Mouse (Mus musculus): ENCODE data around the gene Edc3. TPM values are rescaled to one million over a fixed set of nuclear protein-coding genes. Genes with fewer than 3 reads are reported as not detected.

The Edc3 gene
- polyA plus RNA-seq (2016; fragmentation: Nextera tagmentation; extraction: Ambion mirVana), result 39.4 and 40.2 TPM in 2 replicates

DNA sequence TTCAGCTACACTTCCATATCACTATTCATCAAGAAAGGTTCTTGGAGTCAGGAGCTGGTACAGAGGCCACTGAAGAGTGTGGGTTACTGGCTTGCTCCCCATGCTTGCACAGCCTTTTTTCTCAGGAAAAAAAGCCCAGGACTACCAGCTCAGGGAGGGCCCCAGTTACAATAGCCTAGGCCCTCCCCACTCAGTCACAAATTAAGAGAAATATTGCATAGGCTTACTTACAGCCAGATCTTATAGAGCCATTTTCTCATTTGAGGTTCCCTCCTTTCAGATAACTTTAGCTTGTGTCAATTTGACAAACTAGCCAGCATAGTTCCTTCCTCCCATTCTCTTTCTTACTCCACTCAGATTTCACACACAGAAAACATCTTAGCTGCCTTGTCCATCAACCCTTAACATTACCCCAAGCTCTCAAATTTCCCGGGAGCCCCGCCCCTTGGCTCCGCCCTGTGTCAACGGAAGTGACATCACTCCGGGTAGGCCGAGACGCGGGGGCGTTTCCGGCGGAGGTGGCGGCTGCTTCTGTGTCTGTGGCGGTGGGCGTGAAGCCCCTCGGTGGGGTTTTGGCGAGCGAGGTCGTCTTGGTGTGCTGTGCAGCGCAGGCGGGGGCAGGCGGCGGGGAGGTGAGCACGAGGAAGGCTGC lies at the start of gene Edc3:
Gene Edc3, plus strand, starts transcription at position 473 of the 652 bp plus-strand sequence.
- Histone ChIP-seq H3K9me3 (peaks cover 5% of the 10 kb centered on the region; the same call in 1 of the 2 replicates), H3K4me2 (peak within 1 kb of the TSS; percentile 85), H3K27ac (peak within 1 kb of the TSS; percentile 79), H3K4me1 (peaks cover 12% of the 10 kb centered on the region), H3K36me3 (replicated peaks) (peaks cover 13% of the 10 kb centered on the region), H3K27me3 (no peaks in the 10 kb centered on the region), H3K9ac (peak within 1 kb of the TSS; percentile 94), H3K4me3 (replicated peaks) (peak within 1 kb of the TSS; percentile 96)
- WGBS, result 0% methylated on average over 23 of the region's 23 CpGs
- ATAC-seq (ENCODE audit: low FRiP score), result peak; percentile 95

GRCm38 (mm10) chr9:57658970-57659369 lies 49.4 kb upstream of the Edc3 start:
- Histone ChIP-seq H3K4me1 (peaks cover 10% of the 10 kb centered on the region), H3K9me3 (no peaks in the 10 kb centered on the region), H3K9ac (no peak overlapping the region), H3K36me3 (replicated peaks) (no peaks in the 10 kb centered on the region), H3K4me2 (no peak overlapping the region), H3K4me3 (replicated peaks) (no peak overlapping the region), H3K27me3 (peaks cover 12% of the 10 kb centered on the region), H3K27ac (no peak overlapping the region)
- WGBS, result 85% methylated on average over 4 of the region's 4 CpGs
- no peak for ATAC-seq (ENCODE audit: low FRiP score)

DNA sequence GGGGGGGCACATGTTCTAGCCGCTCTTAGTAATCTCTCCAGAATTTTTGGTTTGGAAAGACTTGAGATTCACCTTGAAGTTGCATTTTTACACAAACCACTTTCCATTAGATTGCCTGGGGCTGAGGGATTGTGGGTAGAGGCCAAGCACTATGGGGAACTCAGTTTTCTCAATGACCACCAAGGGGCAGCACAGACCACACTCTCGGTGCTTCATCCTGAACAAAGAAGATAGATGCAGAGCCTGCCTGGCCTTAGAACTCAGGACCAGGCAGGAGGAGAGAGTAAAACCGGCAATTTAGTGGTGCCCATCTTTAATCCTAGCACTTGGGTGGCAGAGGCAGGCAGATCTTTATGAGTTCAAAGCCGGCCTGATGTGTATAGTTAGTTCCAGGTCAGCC lies 48.6 kb upstream of the Edc3 start:
- Histone ChIP-seq H3K4me3 (replicated peaks) (no peak overlapping the region), H3K4me2 (no peak overlapping the region), H3K9me3 (no peaks in the 10 kb centered on the region), H3K9ac (no peak overlapping the region), H3K27ac (no peak overlapping the region), H3K36me3 (replicated peaks) (no peaks in the 10 kb centered on the region), H3K4me1 (peaks cover 7% of the 10 kb centered on the region), H3K27me3 (peaks cover 7% of the 10 kb centered on the region; the same call in 1 of the 2 replicates)
- WGBS, result 22% methylated on average over 4 of the region's 4 CpGs
- peak; percentile 62; the same call in 1 of the 2 replicates for ATAC-seq (ENCODE audit: low FRiP score)

- Histone ChIP-seq H3K9ac (no peak overlapping the region), H3K27ac (no peak overlapping the region), H3K36me3 (replicated peaks) (no peaks in the 10 kb centered on the region), H3K27me3 (0 out of 2 replicates have a peak, but pooled peaks cover 5% of the 10 kb centered on the region), H3K4me1 (peaks cover 7% of the 10 kb centered on the region), H3K4me2 (no peak overlapping the region), H3K4me3 (replicated peaks) (no peak overlapping the region), H3K9me3 (no peaks in the 10 kb centered on the region)
- no peak for ATAC-seq (ENCODE audit: low FRiP score)
- WGBS, result 86% methylated on average over 6 of the region's 6 CpGs
Measured at GRCm38 (mm10) chr9:57660501-57660900, 47.8 kb upstream of the Edc3 start.

DNA sequence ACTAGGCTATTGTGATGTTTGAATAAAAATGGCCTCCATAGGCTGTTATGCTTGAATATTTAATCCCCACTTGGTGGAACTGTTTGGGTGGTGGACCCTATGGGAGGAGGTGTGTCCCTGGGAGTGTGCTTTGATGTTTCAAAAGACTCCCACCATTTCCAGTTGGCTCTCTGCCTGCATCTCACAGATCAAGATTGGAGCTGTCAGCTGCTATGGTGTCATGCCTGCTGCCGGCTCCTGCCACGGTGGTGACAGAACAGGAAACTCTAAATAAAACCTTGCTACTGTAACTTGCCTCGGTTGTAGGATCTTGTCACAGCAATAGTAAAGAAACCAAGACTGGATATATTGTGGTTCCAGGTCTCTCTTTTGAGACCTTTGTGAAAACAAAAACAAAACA lies 46.8 kb upstream of the Edc3 start:
- ATAC-seq (ENCODE audit: low FRiP score), result no peak
- Histone ChIP-seq H3K27ac (no peak overlapping the region), H3K4me3 (replicated peaks) (no peak overlapping the region), H3K36me3 (replicated peaks) (no peaks in the 10 kb centered on the region), H3K27me3 (0 out of 2 replicates have a peak, but pooled peaks cover 5% of the 10 kb centered on the region), H3K4me2 (no peak overlapping the region), H3K9ac (no peak overlapping the region), H3K4me1 (no peaks in the 10 kb centered on the region), H3K9me3 (no peaks in the 10 kb centered on the region)
- WGBS, result 75% methylated on average over 3 of the region's 3 CpGs

DNA sequence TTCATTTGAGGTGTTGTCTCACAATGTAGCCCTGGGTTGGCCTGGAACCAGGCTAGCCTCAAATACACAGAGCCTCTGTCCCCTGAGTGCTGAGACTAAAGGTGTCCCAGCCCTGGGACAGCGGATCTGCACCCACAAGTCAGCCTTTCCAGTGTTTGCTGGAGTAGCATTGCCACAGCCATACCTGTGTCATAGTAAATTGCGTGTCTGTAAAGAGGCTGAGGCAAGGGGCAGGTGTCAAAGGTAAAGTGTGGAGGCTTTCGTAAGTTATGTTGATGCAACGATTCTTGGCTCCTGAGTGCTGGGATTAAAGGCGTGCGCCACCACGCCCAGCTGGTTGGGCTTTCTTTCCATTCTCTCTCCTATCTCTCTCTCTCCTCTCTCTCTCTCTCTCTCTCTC lies 43.7 kb upstream of the Edc3 start:
- H3K4me2 ChIP-seq, result no peak overlapping the region
- no peak overlapping the region for H3K4me3 ChIP-seq (replicated peaks)
- no peaks in the 10 kb centered on the region for H3K36me3 ChIP-seq (replicated peaks)
- no peak overlapping the region for H3K9ac ChIP-seq
- H3K9me3 ChIP-seq, result no peaks in the 10 kb centered on the region
- WGBS, result 71% methylated on average over 7 of the region's 7 CpGs
- ATAC-seq (ENCODE audit: low FRiP score), result no peak
- H3K4me1 ChIP-seq, result no peaks in the 10 kb centered on the region
- 0 out of 2 replicates have a peak, but pooled peaks cover 5% of the 10 kb centered on the region for H3K27me3 ChIP-seq
- H3K27ac ChIP-seq, result no peak overlapping the region

GRCm38 (mm10) chr9:57666536-57666935 lies 41.8 kb upstream of the Edc3 start:
- Histone ChIP-seq H3K36me3 (replicated peaks) (no peaks in the 10 kb centered on the region), H3K9ac (no peak overlapping the region), H3K27ac (no peak overlapping the region), H3K27me3 (0 out of 2 replicates have a peak, but pooled peaks cover 5% of the 10 kb centered on the region), H3K9me3 (no peaks in the 10 kb centered on the region), H3K4me3 (replicated peaks) (no peak overlapping the region), H3K4me2 (no peak overlapping the region), H3K4me1 (no peaks in the 10 kb centered on the region)
- 90% methylated on average over 8 of the region's 8 CpGs for WGBS
- no peak for ATAC-seq (ENCODE audit: low FRiP score)

DNA sequence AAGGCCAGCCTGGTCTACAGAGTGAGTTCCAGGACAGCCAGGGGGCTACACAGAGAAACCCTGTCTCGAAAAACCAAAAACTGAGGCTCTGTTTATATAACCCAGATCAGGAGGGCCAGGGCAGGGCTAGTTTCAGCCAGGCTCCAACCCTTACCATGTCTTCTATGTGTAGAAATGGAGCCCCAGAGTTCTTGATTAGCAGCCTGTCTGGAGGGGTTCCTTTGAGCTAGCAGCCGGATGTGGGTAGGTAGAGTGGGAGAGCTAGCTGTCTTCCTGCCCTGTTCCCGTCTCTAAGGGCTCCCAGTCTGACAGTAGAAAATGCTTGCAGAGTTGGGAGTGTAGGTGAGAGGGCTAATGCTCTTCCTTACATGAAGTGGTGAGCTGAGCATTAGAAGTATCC lies 41.2 kb upstream of the Edc3 start:
- Histone ChIP-seq H3K27ac (no peak overlapping the region), H3K9me3 (no peaks in the 10 kb centered on the region), H3K27me3 (0 out of 2 replicates have a peak, but pooled peaks cover 5% of the 10 kb centered on the region), H3K9ac (no peak overlapping the region), H3K4me2 (no peak overlapping the region), H3K4me3 (replicated peaks) (no peak overlapping the region), H3K4me1 (no peaks in the 10 kb centered on the region), H3K36me3 (replicated peaks) (no peaks in the 10 kb centered on the region)
- no peak for ATAC-seq (ENCODE audit: low FRiP score)
- 76% methylated on average over 3 of the region's 3 CpGs for WGBS

GRCm38 (mm10) chr9:57667817-57668216 lies 40.5 kb upstream of the Edc3 start:
- no peaks in the 10 kb centered on the region for H3K36me3 ChIP-seq (replicated peaks)
- 0 out of 2 replicates have a peak, but pooled peaks cover 5% of the 10 kb centered on the region for H3K27me3 ChIP-seq
- H3K9me3 ChIP-seq, result no peaks in the 10 kb centered on the region
- H3K27ac ChIP-seq, result no peak overlapping the region
- H3K4me1 ChIP-seq, result no peaks in the 10 kb centered on the region
- H3K9ac ChIP-seq, result no peak overlapping the region
- WGBS, result 58% methylated on average over 11 of the region's 11 CpGs
- no peak overlapping the region for H3K4me2 ChIP-seq
- no peak for ATAC-seq (ENCODE audit: low FRiP score)
- H3K4me3 ChIP-seq (replicated peaks), result no peak overlapping the region

DNA sequence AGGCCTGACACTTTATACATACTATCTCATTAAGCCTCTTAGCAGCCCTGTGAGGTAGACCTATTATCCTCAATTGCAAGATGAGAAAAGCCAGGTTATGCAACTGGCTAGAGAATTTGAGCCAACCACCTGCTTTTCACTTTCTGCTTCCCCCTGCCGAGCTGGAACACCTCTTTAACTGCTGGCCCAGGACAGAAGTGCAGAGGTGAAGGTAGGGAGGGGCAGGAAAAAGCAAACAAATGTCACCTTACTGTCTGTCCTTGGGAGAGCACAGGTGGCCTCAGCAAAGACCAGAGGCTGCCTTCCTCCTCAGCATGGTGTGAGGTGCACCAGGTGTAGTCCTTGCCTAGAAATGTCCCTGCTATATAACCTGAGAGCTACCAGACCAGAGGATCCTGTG lies 40.1 kb upstream of the Edc3 start:
- WGBS, result 49% methylated on average over 1 of the region's 1 CpGs
- Histone ChIP-seq H3K9me3 (no peaks in the 10 kb centered on the region), H3K4me3 (replicated peaks) (no peak overlapping the region), H3K27me3 (0 out of 2 replicates have a peak, but pooled peaks cover 5% of the 10 kb centered on the region), H3K4me1 (no peaks in the 10 kb centered on the region), H3K9ac (no peak overlapping the region), H3K36me3 (replicated peaks) (no peaks in the 10 kb centered on the region), H3K4me2 (no peak overlapping the region), H3K27ac (no peak overlapping the region)
- ATAC-seq (ENCODE audit: low FRiP score), result no peak

DNA sequence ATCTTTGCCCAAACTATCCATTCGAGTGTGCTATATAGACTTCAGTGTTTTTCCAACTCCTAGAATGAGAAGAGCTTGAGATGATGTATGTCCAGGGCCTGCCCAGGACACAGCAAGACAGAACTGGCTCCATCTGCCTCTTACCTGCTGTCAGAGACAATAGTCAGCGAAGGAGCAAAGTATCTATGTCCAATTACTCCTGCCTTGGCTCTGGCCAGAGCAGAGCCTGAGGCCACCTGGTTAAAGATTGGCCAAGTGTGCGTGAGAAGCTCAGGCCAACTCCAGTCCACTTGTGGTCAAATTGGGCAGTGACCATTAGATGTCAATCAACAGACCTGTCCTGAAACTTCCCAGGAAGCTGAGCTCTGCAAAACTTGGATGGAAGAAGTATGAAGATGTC lies 38.8 kb upstream of the Edc3 start:
- Histone ChIP-seq H3K27ac (no peak overlapping the region), H3K4me3 (replicated peaks) (no peak overlapping the region), H3K27me3 (0 out of 2 replicates have a peak, but pooled peaks cover 3% of the 10 kb centered on the region), H3K9ac (no peak overlapping the region), H3K9me3 (no peaks in the 10 kb centered on the region), H3K4me1 (no peaks in the 10 kb centered on the region), H3K36me3 (replicated peaks) (no peaks in the 10 kb centered on the region), H3K4me2 (no peak overlapping the region)
- no peak for ATAC-seq (ENCODE audit: low FRiP score)
- WGBS, result 81% methylated on average over 3 of the region's 3 CpGs

- H3K27ac ChIP-seq, result no peak overlapping the region
Measured at GRCm38 (mm10) chr9:57671037-57671436, 37.3 kb upstream of the Edc3 start.

DNA sequence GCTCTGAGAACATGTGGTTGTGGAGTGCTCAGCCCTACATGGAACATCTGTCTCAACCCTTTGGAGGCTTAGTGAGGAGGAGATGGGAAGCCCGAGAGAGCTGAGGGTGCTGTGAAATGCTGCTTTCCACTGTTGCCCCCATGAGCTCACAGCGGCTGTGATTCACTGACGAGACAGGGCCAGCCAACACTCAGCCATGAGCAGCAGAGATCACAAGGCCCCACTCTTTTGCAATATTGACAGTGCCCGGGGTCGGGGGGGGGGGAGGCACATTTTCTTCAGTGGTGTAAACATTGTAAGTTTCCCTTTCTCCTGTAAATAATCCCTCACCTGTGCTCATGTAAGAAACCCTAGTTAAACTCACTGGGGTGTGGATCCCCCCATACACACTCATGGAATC lies 36.8 kb upstream of the Edc3 start:
- Histone ChIP-seq H3K36me3 (replicated peaks) (no peaks in the 10 kb centered on the region), H3K9me3 (no peaks in the 10 kb centered on the region), H3K27me3 (no peaks in the 10 kb centered on the region), H3K4me1 (no peaks in the 10 kb centered on the region), H3K9ac (no peak overlapping the region), H3K4me2 (no peak overlapping the region), H3K4me3 (replicated peaks) (no peak overlapping the region), H3K27ac (no peak overlapping the region)
- no peak for ATAC-seq (ENCODE audit: low FRiP score)
- WGBS, result 90% methylated on average over 5 of the region's 5 CpGs

More at GRCm38 (mm10) chr9:57671037-57671436, 37.3 kb upstream of the Edc3 start:
- ATAC-seq (ENCODE audit: low FRiP score), result no peak
- Histone ChIP-seq H3K4me1 (no peaks in the 10 kb centered on the region), H3K36me3 (replicated peaks) (no peaks in the 10 kb centered on the region), H3K9ac (no peak overlapping the region), H3K27me3 (no peaks in the 10 kb centered on the region), H3K4me3 (replicated peaks) (no peak overlapping the region), H3K4me2 (no peak overlapping the region), H3K9me3 (no peaks in the 10 kb centered on the region)
- WGBS, result 88% methylated on average over 4 of the region's 4 CpGs
